Mouse (Mus musculus) frontal cortex, adult 2 months (tissue): ENCODE measurements around the gene Sema4d. TPM values are rescaled to one million over a fixed set of nuclear protein-coding genes. Genes with fewer than 3 reads are reported as not detected.
"Not testable (repeated sequence)": the region's sequence is repeated elsewhere in the genome, so short reads cannot be mapped to it uniquely, and the experiment has no call there.

Experiments
- DNase-seq, 2 experiments: peaks; one replicate each; pipeline ENCODE4 v3.0.0; 2022; ENCODE audit warnings: low spot score in 1 of 2; ENCODE audit errors: extremely low spot score in 1 of 2
- polyA plus RNA-seq: library from polyadenylated mRNA; depleted of rRNA; stranded (reverse); fragments of >200 nt; gene quantifications from 2 replicates; pipeline ENCODE4 v1.2.3, GENCODE M21; 2012

Gene Sema4d
- polyA plus RNA-seq, 1 experiment, result 80.9 TPM

DNA sequence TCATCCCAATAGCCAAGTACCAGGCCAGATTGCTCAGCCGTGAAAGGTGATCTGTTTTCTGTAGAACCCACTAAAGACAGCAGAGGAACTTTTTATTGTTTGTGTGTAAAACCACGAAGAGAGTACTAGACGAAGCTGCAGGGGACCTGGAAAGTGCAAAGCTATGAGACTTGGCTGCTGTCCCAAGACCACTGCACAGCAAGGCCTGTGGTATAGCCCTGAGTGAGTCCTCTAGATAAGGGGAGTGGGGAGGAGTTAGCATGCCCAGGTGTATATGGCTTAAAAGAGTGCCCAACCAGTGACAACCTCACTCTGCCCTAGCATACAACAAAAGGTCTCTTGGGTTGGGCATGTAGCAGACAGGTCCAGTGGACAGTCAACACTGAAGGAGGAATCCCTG lies 104.9 kb downstream of the Sema4d start:
- DNase-seq, result no peak

DNA sequence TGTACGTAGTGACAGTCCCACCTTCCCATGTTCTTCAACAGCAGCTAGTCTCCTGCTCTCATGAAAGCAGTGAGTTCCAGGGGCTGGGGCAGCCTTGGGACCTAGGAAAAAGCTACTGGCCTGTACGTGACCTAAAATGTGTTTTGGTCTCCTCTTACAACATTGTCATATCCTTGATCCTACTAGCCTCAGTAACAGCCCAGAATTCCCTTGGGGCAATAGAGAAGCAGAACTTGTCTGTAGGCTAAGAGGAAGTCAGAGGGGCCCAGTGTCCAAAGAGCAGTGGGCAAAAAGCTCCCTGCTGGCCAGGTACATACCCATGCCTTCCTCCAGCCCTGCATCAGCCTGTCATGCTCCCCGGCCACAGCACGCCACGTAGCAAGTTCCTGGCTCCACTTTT lies 106.6 kb downstream of the Sema4d start:
- no peak for DNase-seq

- no peak for DNase-seq
Measured at GRCm38 (mm10) chr13:51685290-51685966, 108.1 kb downstream of the Sema4d start.

DNA sequence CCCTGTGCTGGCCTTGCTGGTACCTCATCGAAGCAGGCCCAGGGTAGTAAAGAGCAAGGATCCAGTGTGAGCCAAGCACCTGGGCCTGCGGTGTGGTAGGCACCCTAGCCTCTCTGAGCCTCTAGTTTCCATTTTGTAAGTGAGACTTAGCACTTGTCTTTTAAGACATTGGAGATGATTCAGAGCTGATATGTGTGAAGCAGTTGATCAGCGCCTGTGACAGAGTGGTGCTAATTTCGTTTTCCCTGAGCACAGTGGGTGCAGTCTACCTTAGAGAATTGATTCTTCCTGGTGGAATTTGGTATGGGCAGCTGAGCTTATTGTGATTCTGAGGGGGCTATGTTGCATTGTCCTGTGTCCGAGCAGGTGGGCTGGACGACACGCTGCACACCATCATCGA lies 111.9 kb downstream of the Sema4d start:
- DNase-seq, result no peak

DNA sequence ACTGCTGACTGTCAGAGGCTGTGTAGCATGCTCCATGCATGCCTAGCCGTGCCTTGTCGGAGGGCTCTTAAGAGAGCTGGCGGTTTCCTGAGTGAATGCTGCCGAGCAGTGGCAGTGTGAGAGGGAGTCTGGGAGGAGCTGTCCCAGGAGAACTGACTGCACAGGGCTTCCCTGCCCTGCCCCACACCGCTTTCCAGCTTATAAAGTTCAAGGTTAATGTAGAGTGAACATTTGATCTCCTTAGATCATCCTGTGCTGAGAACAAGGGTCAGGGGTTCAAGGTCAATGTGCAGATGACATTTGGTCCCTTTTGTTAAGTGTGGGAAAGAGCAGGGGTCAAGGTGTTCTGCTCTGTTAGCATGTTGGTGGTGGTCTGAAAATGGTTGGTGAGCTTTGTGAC lies 112.5 kb downstream of the Sema4d start:
- DNase-seq, result no peak

DNA sequence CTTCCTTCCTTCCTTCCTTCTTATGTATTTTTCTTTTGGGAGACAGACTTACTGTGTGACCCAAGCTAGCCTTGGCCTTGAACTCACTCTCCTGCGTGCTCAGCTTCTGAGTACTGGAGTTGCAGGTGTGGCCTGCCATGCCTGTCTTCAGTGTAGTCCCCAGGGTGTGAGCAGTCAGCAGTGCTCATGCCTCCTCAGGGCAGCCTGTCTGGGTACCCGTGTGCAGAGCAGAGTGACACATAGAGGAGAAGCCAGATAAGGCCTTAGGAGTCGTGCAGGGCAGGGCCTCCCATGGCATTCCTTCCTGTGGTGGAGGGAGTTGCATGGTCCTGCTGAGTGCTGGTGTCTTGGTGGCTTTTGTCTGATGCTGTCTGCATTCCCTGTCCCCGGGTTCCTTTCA lies 114.2 kb downstream of the Sema4d start:
- DNase-seq, result no peak

DNA sequence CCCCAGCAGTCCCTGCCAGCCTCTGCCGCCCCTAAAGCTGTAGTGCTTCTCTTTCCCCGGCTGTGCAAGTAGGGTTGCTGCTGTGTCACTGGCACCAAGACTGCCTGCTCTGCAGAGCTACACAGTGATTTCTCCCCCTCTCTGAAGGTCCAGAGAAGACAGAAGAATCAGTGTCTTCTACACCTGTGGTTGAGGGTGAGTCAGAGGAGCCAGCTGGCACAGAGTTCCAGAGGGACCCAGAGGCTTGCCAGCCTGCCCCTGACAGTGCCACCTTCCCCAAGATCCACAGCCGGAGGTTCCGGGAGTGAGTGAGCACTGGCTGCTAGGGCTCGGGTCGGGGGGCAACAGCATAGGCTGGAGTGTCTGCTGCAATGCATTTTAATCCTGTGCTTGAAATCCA lies 114.9 kb downstream of the Sema4d start:
- DNase-seq, result no peak

GRCm38 (mm10) chr13:51677630-51678185 lies 115.8 kb downstream of the Sema4d start:
- DNase-seq, result no peak

DNA sequence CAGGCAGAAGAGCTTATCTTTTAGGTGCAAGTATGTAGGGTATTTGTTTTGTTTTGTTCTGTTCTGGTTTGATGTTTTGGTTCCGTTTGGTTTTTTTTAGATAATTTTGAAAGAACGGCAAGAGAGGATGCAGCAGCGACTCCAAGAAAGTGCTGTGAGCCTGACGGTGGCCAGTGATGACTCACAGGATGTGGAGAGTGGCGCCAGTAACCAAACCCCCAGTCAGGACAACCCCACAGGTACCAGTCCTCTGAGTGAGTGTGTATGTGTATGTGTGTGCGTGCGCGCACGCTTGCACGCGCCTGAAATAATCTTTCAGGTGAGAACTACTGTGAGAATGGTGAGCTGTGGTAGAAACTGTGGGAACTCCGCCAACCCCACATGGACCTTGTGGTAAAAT lies 116.5 kb downstream of the Sema4d start:
- no peak for DNase-seq

DNA sequence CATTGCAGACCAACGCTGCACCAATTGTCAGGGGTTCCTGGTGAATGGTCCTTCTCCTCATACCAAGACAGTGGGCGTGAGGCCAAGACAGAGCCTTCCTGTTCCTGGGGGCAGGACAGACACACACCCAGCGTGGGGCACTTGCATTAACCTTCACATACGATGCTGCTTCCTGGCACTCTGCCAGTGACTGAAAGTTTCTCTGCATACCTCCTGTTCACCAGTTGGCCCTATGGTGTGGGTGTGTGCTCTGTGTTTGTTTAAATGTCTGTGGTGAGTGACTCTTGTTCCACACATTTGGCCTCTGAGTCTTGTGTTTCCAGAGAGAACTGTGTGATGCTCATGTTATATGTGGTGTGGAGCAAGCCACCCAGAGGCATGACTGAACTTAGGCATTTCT lies 116.9 kb downstream of the Sema4d start:
- DNase-seq, result no peak

DNA sequence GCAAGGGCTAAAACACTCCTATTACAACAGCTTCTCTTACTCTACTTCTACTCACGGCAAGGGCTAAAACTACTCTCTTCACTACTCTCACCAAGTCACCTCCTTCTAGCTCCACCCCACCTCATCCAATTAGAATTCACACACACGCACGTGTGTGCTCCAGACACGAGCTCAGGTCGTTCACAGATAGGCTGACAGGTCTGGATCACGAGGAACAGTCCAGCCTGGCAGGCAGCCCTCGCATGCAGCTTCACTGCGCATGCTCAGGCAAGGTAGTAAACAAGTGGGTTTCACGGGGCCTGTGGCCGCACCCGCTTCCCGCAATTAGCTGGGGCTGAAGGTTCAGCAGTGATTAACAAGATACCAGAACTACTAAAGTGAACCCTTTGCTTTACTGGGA lies 125.4 kb downstream of the Sema4d start:
- DNase-seq, result not testable (repeated sequence)

- no peak for DNase-seq
Measured at GRCm38 (mm10) chr13:51663561-51663960, 130.0 kb downstream of the Sema4d start.

GRCm38 (mm10) chr13:51659573-51659972 lies 134.0 kb downstream of the Sema4d start:
- no peak for DNase-seq

DNA sequence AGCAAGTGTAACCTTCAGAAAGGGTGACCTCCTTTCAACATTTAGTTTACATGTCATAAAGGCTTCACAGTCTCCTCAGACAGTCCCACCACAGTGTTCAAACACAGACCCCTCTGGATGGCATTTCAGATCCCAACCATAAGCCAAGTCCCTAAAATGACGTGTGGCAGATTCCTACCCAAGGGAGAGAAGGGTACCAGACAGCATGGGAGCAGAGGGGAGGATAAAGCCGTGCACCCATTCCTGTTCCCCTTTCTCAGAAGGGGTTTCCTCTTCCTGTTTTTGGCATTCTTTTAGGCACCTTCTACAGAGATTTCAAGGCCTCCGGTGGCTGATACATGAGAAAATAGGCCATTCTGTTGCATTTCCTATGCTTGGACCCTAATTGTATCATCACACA lies 135.5 kb downstream of the Sema4d start:
- no peak for DNase-seq

- DNase-seq, result no peak
Measured at GRCm38 (mm10) chr13:51656516-51657235, 136.9 kb downstream of the Sema4d start.

DNA sequence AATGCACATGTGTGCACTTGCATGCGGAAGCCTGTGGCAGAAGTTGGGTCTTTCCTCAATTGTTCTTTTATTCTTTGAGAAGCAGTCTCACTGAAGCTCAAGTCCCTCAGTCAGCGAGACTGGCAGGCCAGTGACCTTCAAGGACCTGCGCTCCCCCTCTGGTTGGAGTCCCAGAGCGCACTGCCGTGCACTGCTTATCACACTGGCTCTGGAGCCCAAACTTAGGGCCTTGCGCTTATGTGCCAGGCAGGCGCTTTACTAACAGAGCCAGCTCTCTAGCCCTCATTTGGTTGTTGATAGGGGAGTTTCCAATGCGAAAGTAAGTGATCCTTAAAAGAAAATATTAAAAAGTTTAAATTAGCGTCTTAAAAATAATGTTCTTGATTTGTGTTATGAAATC lies 139.6 kb downstream of the Sema4d start:
- DNase-seq, result no peak

GRCm38 (mm10) chr13:51653159-51653558 lies 140.4 kb downstream of the Sema4d start:
- no peak for DNase-seq

DNA sequence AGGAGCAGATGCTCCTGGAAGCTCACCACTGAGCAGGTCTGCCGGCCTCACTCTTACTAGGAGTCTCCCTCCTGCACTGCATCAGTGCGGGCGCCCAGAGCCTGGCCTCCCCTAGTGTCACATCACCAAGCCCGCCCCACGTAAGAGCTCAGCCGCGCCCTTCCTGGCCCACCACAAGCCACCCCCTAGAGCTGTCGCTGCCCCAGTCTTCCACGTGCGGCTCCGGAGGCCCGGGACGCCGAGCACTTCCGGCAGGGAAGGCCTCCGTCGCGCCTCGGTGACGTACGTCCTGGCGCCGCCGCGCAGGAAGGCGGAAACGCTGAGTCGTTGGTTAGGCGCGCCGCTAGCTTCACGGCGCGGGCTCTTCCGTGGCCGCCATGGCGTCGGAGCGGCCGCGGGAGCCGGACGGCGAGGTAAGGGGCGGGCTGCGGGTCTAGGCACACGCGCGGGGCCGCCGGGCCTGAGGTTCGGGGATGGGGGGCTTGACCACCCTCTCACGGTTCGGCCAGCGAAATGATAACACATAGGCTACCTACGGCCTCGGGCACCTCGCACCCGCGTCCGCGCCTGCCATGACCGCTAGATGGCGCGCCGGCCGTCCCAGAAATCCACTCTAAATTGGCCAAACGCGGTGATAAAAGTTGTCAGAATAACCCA lies 142.0 kb downstream of the Sema4d start, which contains the start of gene Secisbp2:
Gene Secisbp2, plus strand, starts transcription at position 290 of the 657 bp plus-strand sequence.
- DNase-seq, result peak; percentile 85 to 96

DNA sequence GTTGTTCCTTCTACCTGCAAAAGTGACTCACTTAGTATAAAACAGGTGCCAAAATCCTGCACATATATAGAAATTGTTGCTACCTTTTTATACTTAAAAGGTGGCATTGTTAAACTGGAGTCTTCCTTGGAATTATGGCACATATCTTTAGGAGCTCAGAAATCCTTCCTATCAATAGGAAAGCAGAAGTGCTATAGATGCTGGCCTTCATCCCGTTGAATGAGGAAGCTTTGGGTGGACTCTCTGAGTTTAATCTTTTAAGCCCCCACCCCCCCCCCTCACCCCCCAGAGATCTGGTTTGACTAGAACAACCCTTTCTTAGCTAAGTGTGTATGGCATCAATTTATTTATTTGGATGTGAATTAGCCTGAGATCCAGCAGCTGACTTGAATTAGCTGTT lies 143.8 kb downstream of the Sema4d start:
- no peak for DNase-seq

DNA sequence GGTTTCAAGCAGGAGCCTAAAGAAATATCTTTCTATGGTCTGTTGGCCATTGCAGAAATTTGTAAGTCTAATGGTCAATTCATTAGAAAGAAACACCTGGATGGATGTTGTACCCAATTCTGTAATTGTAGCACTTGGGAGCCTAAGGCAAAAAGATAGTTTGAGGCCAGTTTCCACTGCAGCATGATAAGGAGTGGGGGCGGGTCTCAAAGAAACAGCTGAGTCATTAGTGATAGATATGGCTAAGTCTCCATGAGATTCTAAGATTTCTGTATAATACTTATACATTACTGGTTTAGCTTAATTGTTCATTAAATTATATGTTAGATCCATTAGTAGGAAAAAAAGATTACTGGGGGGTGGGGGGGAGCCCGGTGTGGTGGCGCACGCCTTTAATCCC lies 145.3 kb downstream of the Sema4d start:
- no peak for DNase-seq

GRCm38 (mm10) chr13:51647770-51648169 lies 145.8 kb downstream of the Sema4d start:
- DNase-seq, result no peak
